Mouse (Mus musculus): Measurements from ENCODE around the gene Prps2. TPM values are rescaled to one million over a fixed set of nuclear protein-coding genes. Genes with fewer than 3 reads are reported as not detected.
"Not testable (repeated sequence)": the region's sequence is repeated elsewhere in the genome, so short reads cannot be mapped to it uniquely, and the experiment has no call there.

The Prps2 gene
- total RNA-seq (2015): 33.7 and 35.0 TPM in 2 replicates
- total RNA-seq (2017): 22.5 and 23.4 TPM in 2 replicates

DNA sequence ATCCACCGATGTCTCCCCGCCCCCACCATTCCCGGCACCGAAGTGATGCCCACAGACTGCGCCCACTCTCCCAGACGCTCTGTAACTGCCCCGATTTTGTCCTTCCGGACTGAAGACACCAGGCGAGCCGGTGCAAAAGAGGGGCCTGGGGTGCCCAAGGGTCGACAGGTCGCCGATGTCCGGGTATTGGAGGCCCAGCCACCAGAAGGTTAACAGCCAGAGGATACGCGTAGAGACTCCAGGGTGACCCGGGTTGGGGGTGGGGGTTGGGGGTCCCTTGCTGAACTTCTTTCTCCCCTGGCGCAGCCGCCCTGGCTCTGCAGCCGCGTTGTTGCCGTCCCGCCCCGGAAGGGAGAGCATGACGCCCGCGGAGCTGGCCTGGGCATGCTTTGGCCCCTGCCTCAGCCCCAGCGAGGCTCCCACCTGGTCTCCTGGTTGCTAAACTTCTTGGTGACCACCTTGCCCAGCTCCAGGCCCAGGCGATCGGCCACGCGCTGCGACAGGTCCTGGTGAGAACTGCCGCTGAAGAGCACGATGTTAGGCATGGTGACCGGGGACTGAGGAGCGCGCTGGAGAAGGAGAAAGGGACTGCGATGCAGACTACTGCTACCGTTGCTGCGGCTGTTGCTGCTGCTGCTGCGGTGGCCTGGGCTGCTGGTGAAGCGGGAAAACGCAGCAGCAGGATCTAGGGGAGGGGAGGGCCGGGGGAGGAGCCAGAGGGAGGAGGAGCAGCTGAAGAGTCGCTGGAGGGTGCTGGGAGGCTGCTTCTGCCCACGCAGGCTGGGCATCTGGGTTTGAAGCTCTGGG, at the start of gene Prps2:
Gene Prps2 (minus strand): TSS at position 703 of the 807 bp plus-strand sequence.
- ATAC-seq (ENCODE audit: poor library complexity, severe bottlenecking): peak; percentile 84

DNA sequence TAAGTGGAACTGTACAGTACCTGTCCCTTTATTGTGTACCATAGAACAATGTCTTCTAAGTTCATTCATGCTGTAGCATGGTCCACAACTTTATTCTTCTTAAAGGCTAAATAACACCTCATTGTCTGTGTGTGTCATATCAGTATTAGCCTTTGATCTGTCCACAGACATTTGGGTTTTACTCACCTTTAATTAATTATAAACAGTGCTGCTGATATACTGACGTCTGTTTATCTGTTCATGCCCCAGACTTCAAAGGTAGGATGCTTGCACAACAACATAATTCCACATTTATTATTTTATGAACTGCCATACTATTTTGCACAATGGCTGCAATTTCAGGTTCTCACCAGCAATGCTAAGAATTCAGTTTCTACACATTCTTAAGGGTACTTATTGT, 35.1 kb upstream of the Prps2 start:
- ATAC-seq (ENCODE audit: poor library complexity, severe bottlenecking): no peak

- ATAC-seq (ENCODE audit: poor library complexity, severe bottlenecking): no peak
These were observed 12.4 kb upstream of the Prps2 start for GRCm38 (mm10) chrX:167394940-167395339.

DNA sequence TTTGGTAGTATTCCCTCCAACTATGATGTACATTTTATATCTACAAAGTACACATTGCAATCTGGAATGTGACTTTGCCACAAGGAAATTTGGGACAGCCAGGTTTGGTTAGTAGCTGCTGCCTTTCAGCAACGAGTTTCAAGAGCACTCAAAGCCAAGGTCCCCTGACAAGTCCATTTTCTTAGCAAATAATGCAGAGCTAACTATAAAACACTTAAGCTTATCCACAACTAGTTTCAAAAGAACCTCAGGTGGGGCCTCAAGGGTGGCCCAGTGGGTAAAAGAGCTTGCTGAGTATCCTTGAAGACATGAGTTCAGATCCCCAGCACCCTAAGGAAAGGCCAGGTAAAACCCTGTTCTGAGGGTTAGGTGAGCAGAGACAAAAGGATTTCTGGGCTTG, 4.1 kb upstream of the Prps2 start:
- no peak for ATAC-seq (ENCODE audit: poor library complexity, severe bottlenecking)

DNA sequence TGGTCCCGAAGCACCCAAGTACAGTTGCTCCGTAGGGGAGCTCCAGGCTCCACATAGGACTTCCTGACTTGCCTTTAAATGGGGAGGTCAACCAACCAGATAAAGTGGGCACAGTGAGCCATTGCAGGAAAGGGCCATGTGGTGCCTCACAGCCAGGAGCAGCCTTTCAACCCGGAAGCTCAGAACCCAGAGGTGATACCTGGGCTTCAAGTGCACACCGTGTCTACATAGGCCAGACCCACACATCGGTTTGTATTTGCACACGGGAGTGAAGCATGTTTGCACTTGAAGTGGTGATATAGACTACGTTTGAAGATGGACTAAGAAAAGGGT, 271 bp upstream of the Prps2 start:
- peak; percentile 51 for ATAC-seq (ENCODE audit: poor library complexity, severe bottlenecking)

DNA sequence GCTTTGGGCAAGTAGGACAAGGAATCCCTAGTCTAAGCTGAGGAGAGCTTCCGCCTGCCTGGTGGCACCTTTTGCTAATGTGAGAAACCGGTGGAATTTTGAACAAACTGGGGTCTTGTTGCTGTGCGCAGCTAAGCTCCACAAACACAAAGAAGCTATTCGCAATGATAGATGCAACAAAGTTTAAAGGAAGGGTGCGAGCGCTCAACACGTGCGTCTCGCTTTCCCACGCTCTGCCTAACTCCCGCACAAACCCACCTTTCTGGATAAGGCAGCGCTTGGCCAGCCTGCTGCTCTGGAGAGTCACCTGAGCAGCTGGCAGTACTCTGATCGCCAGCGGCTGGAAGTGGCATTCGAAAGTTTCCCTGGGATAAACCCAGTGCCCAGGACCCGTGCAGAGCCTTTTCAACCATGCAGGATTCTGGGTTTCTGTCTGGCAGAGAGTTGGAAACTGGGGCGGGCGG, 934 bp downstream of the Prps2 start:
- peak; percentile 19 for ATAC-seq (ENCODE audit: poor library complexity, severe bottlenecking)

DNA sequence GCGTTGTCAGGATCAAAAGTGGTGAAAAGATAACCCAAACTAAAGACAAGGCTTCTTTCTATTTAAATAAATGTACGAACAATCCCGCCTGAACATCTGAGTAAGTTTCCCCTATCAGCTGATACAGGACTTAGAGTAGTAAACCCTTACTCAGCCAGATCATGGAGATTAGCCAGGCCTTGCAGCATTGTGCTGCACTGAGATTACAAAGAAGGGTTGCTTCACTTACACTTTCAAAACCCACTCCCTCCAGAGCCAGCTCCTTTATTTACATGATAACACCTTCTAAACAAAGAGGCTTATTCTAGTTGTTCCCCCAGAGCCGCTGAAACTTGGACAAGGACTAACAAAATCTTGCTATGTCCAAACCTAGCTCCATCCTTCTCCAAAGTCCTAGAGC, 2.5 kb downstream of the Prps2 start:
- no peak for ATAC-seq (ENCODE audit: poor library complexity, severe bottlenecking)

GRCm38 (mm10) chrX:167361231-167361630, 21.3 kb downstream of the Prps2 start:
- ATAC-seq (ENCODE audit: poor library complexity, severe bottlenecking): not testable (repeated sequence)

GRCm38 (mm10) chrX:167359704-167360103, 22.8 kb downstream of the Prps2 start:
- ATAC-seq (ENCODE audit: poor library complexity, severe bottlenecking): peak; percentile 78

DNA sequence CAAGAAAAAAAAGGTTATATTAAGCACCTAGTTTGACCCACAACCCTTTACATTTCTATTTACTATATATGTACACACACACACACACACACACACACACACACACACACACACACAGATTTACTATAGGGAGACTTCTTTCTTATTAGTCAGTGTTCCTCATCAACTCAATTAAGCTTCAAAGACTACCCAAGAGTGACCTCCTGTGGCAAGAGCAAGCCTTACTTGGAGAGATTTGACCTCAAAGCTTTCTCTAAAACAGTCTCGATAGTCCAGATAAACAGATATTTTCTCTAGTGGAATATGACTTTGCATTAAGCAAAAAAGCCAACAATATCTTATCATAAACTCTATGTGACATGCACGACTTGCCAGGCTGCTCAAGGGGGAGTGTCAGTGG, 25.1 kb downstream of the Prps2 start:
- peak; percentile 61 for ATAC-seq (ENCODE audit: poor library complexity, severe bottlenecking)

DNA sequence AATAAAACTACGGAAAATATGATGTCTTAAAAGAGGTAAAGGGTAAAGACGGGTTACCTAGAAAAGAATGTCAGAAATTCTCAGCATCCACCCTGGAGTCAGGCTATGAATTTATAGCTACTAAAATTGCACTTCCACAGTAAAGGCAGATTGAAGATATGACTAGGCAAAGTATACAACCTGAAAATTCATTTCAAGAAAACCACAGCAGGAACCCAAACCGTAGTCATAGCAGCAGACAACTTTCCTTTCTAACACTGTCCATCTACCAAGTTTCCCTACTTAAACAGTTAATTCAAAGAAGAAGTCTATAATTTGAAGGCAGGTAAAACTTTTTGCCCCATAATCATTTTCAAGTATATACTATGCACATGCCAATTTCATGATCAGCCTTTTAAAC, 26.6 kb downstream of the Prps2 start:
- ATAC-seq (ENCODE audit: poor library complexity, severe bottlenecking): no peak

DNA sequence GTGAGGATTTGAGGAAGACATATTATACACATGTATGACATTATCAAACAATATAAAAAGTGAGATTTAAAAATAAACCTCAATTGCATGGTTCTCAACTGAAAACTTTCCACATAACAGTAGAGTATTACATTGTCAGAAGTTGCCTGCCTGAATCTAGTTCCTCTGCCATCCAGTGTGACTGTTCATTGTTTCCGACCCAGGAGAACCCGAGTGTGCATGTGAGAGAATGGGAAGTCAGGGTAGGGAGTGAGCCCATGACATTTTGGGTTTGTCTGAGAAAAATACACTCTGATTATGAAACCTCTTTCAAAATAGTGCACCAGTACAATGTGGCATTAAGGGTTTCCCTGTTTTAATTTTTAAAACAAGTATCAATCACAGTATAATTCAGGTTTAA, 28.9 kb downstream of the Prps2 start:
- peak; percentile 96 for ATAC-seq (ENCODE audit: poor library complexity, severe bottlenecking)

GRCm38 (mm10) chrX:167346440-167346839, 36.1 kb downstream of the Prps2 start:
- no peak for ATAC-seq (ENCODE audit: poor library complexity, severe bottlenecking)

DNA sequence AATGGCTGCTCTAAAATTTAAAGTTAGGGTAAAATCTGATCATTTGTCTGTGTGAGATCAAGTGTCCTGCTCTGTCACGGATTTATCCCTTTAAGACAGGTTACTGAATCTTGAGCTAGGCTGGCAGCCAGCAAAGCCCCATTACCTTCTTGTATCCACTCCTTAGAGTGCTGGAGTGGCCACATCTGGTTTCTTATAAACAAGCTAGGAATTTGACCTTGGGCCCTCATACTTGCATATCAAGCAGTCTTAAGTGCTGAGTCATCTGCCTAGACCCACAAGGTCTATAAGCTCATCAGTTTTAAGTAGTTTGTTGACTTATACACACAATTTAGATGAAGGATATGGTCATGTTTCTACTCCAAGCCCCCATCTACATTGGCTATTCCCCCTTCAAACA, 38.2 kb downstream of the Prps2 start:
- ATAC-seq (ENCODE audit: poor library complexity, severe bottlenecking): no peak

- no peak for ATAC-seq (ENCODE audit: poor library complexity, severe bottlenecking)
These were observed 40.7 kb downstream of the Prps2 start for GRCm38 (mm10) chrX:167341811-167342210.

DNA sequence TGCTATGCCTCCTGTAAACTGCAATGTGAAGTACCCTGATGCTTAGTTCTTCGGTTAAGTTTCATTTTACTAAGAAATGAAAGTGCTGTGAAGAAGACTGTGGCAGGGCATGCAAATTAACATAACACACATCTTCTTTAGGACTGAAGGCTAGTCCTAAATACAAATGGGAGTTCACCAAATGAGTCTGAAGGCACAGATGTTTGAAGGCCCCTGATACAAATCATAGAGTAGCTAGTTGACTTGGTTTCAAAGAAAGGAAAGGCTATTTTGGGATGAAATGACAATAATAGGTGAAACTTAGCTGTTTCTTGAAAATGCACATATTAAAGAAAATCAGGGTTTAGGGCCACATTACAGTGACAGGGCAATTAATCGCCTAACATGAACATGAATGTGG, 42.4 kb downstream of the Prps2 start:
- 0 out of 2 replicates have a peak, but pooled peaks have one; percentile 14 for ATAC-seq (ENCODE audit: poor library complexity, severe bottlenecking)

- ATAC-seq (ENCODE audit: poor library complexity, severe bottlenecking): peak; percentile 48
These were observed 44.6 kb downstream of the Prps2 start for GRCm38 (mm10) chrX:167337990-167338389.

- peak; percentile 65 for ATAC-seq (ENCODE audit: poor library complexity, severe bottlenecking)
These were observed 48.0 kb downstream of the Prps2 start for GRCm38 (mm10) chrX:167334571-167334970.

- ATAC-seq (ENCODE audit: poor library complexity, severe bottlenecking): no peak
These were observed 49.9 kb downstream of the Prps2 start for GRCm38 (mm10) chrX:167332607-167333006.

DNA sequence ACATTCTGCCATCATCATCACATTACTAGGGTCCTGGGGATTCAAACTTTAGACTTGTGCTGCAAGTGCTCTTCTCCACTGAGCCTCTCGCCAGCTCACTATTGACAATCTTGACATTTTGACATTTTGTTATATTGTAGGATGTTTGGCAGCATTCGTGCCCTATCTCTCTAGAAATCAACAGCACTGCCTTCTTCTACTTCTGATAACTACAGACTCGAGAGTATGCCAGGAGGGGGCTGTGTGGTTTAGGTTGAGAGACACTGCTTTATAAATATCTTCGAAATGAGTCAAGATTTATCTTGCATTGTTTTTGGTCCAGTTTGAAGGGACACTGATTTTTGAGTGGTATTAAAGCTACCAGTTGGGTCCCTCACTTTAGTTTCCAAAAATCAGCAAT, 51.6 kb downstream of the Prps2 start:
- ATAC-seq (ENCODE audit: poor library complexity, severe bottlenecking): no peak

DNA sequence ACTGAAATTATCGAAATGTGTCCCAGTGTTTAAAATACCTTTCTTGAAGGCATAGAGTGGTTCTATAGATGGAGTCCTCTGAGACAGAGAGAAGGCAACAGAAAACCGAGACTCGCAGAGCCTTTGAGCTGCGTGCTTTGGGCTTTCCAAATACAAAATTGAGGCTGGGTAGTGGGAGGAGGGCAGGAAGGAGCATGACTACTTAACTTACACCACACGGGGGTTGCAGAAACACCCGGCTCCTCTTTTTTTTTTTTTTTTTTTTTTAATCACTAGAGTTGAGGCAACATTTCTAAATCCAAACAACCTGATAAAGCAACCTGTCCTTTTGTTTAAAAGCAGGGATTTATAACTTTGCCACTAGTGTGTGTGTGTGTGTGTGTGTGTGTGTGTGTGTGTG, 52.1 kb downstream of the Prps2 start, which contains the start of gene Tlr7:
Gene Tlr7 (minus strand): TSS at position 160 of the 400 bp plus-strand sequence.
- ATAC-seq (ENCODE audit: poor library complexity, severe bottlenecking): peak; percentile 58

DNA sequence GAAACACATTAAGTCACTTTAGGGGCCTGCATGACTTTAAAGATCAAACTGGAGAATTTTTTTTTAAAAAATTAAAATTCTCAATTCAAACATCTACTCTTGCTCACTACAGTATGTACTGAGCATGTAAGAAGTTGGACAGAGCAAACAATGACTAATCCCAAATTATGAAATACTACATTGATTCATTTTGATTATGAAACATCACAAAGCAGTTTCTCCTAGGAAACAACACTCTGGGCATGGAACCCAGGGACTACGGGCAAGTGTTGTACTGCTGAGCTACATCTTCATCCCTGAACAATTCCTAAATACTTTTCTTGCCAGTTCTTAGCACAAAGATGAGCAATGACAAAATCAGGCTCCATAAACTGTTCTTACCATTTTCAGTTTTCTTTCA, 52.9 kb downstream of the Prps2 start:
- peak; percentile 53 for ATAC-seq (ENCODE audit: poor library complexity, severe bottlenecking)

- no peak for ATAC-seq (ENCODE audit: poor library complexity, severe bottlenecking)
These were observed 53.5 kb downstream of the Prps2 start for GRCm38 (mm10) chrX:167329098-167329497.

Data from megakaryocyte, adult 5-6 weeks (primary cell).